Mouse (Mus musculus): Measurements from ENCODE around the gene AI182371. TPM values are rescaled to one million over a fixed set of nuclear protein-coding genes. Genes with fewer than 3 reads are reported as not detected.

Gene AI182371
- polyA plus RNA-seq, 1 experiment from 2014 or later, result 0.26 TPM

DNA sequence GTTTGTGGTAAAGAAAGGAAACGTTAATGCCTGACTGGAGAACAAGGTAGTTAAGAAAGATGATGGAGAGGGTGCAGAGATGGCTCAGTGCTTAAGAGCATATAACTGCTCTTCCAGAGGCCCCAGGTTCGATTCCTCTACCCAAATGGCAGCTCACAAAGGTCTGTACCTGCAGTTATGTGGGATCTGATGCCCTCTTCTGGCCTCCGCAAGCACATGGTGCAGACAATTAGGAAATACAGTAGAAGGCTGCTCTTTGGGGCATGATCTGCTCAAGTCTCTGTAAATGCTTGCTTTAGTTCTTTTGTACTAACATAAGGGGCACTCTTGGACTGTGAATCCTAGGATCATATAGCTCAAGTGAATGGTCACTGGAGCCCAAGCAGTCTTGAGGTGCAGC is 7.4 kb upstream of the AI182371 start:
- Histone ChIP-seq H3K4me1 (replicated peaks) (peaks cover 2% of the 10 kb centered on the region; the same call in 1 of the 2 replicates), H3K27me3 (no peaks in the 10 kb centered on the region), H3K4me2 (peak overlapping the region; percentile 69), H3K27ac (replicated peaks) (peak overlapping the region; percentile 87), H3K9ac (peak overlapping the region; percentile 73), H3K9me3 (no peaks in the 10 kb centered on the region), H3K4me3 (peak overlapping the region; percentile 75), H3K36me3 (no peaks in the 10 kb centered on the region)
- WGBS, result 32% methylated on average over 3 of the region's 3 CpGs
- peak; percentile 27 for ATAC-seq (ENCODE audit: low FRiP score, low read depth)

DNA sequence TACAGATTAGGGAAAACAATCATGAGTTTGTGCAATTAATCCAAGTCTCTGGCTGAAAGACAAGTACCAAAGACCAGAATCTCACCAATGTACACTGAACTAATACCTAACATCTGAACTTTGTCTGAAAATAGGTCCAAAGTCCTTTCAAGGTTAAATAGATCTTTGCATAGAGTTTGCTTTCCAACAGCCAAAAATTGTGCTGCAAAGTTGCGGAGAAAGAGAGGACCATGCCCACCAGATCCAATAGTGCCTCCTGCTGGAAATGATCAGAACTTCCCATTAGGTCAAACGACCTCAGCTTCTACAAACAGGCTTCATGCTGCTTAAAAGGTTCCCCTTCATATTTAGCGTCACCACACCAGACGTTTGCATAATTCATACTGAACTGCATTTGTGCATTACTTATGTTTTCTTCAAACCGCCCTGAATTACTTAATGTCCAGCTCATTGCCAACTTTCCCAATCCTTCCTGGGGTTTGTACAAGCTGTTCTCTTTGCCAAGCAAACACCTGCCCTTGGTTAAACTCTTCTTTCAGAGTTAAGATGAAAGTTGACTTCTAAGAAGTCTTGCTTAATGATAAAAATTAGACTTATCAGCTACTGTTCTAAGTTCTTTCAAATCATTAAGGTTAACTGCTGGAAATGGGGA is 6.8 kb upstream of the AI182371 start:
- Histone ChIP-seq H3K36me3 (no peaks in the 10 kb centered on the region), H3K27me3 (no peaks in the 10 kb centered on the region), H3K4me3 (no peak overlapping the region), H3K9me3 (no peaks in the 10 kb centered on the region), H3K4me2 (no peak overlapping the region), H3K9ac (no peak overlapping the region), H3K4me1 (replicated peaks) (peaks cover 2% of the 10 kb centered on the region; the same call in 1 of the 2 replicates), H3K27ac (replicated peaks) (no peak overlapping the region)
- WGBS, result 52% methylated on average over 5 of the region's 5 CpGs
- ATAC-seq (ENCODE audit: low FRiP score, low read depth), result no peak

DNA sequence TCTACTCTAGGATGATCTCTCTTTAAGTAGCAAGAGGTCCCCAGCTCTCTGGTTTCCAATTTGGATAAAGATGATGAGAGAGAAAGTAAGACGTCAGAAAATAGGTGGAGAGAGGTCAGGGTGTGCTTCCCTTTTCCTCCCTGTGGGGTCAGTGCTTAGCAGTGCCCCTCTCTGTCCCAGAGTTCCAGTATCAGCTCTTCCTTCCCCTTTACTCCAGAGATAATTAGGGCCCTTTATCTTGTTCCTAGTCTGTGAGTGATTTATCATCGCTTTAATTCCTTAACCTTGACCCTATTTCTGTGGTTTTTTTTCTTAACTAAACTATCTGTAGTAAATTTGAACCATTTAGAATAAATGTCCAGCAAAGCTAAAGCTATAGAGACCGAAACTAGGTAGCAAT is 3.5 kb upstream of the AI182371 start:
- no peak overlapping the region for H3K9ac ChIP-seq
- H3K9me3 ChIP-seq, result no peaks in the 10 kb centered on the region
- 58% methylated on average over 3 of the region's 3 CpGs for WGBS
- no peak for ATAC-seq (ENCODE audit: low FRiP score, low read depth)
- no peak overlapping the region for H3K27ac ChIP-seq (replicated peaks)
- H3K4me1 ChIP-seq (replicated peaks), result no peaks in the 10 kb centered on the region
- H3K36me3 ChIP-seq, result no peaks in the 10 kb centered on the region
- H3K27me3 ChIP-seq, result no peaks in the 10 kb centered on the region
- H3K4me2 ChIP-seq, result no peak overlapping the region
- no peak overlapping the region for H3K4me3 ChIP-seq

DNA sequence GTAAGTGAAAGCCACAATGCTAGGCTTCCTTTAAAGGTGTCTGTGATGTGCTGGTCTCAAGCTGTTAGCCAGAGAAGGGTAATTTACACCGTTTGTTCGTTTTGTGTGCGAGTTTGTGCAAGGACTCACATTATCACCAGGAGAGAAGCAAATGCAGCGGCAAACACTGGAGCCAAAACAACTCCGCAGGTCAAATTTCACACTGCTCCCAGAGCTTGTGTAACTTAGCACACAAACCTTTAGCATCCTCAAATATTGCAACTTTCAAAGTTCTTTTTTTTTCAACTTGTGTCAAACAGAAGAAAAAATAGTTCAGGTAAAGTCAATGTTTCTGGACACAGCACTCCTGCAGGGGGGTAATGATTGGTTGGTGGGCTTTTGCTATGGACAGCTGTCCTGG is 2.2 kb upstream of the AI182371 start:
- Histone ChIP-seq H3K27ac (replicated peaks) (no peak overlapping the region), H3K4me1 (replicated peaks) (no peaks in the 10 kb centered on the region), H3K9ac (no peak overlapping the region), H3K27me3 (no peaks in the 10 kb centered on the region), H3K36me3 (no peaks in the 10 kb centered on the region), H3K9me3 (no peaks in the 10 kb centered on the region), H3K4me2 (no peak overlapping the region), H3K4me3 (no peak overlapping the region)
- no peak for ATAC-seq (ENCODE audit: low FRiP score, low read depth)
- 79% methylated on average over 5 of the region's 5 CpGs for WGBS

DNA sequence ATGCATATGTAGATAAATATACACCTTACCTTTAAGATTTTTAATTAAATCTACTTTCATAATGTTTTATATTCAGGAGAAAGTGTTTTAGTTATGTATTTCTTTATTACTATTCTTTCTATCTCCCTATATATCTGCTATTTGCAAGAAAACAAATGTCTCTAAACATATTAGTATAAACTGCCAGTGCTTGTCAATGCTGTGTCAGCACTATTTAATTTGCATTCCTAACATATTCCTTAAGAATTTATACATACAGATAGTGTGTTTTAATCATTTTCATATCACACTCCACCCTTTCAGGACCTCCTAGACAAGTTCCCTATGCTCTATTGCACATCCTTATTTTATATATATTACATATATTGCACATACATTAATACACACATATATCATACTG is 1.4 kb upstream of the AI182371 start:
- Histone ChIP-seq H3K4me1 (replicated peaks) (no peaks in the 10 kb centered on the region), H3K4me3 (no peak overlapping the region), H3K27me3 (no peaks in the 10 kb centered on the region), H3K27ac (replicated peaks) (no peak overlapping the region), H3K36me3 (no peaks in the 10 kb centered on the region), H3K4me2 (no peak overlapping the region), H3K9me3 (no peaks in the 10 kb centered on the region), H3K9ac (no peak overlapping the region)
- ATAC-seq (ENCODE audit: low FRiP score, low read depth), result no peak

DNA sequence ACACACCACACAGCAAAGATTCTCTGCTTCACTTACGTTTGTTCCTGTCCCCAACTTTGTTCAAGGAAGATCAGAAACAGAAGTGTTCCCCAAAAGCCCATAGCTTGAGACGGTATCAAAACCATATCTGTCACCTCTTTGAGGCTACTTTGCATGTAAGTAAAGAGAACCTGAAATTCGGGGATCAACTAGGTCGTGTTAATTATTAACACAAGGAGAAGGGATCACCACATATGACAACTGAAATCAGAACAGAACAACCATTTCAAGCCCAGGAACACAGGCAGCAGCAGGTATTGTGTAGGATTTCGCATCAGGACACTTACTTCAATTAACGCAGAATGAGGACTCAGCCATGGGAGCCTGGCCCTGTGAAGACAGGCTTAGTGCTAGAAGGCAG is 814 bp downstream of the AI182371 start:
- Histone ChIP-seq H3K9me3 (no peaks in the 10 kb centered on the region), H3K36me3 (no peaks in the 10 kb centered on the region), H3K4me3 (no peak overlapping the region), H3K9ac (no peak overlapping the region), H3K27ac (replicated peaks) (no peak overlapping the region), H3K4me2 (no peak overlapping the region), H3K4me1 (replicated peaks) (no peaks in the 10 kb centered on the region), H3K27me3 (no peaks in the 10 kb centered on the region)
- no peak for ATAC-seq (ENCODE audit: low FRiP score, low read depth)
- WGBS, result 86% methylated on average over 6 of the region's 6 CpGs

DNA sequence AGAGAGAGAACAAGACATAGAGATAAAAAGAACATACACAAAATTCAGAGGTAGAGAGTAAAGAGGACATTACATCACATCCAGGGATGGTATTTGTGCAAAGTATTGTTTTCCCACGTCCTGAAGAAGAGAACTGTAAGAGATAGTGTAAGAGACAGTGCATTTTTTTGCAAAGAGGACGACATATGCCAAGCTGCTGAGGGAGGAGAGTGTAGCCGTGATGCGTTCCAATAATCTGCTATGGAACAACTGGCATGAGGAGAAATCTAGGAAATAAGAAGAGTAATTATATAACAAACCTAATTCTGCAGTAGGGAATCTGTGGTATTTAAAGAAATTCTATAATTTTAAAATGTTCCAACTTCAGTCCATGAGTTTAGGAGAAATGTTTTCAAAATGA is 13.9 kb downstream of the AI182371 start:
- no peak for ATAC-seq (ENCODE audit: low FRiP score, low read depth)
- Histone ChIP-seq H3K4me2 (no peak overlapping the region), H3K9ac (no peak overlapping the region), H3K4me1 (replicated peaks) (no peaks in the 10 kb centered on the region), H3K27ac (replicated peaks) (no peak overlapping the region), H3K4me3 (no peak overlapping the region), H3K9me3 (no peaks in the 10 kb centered on the region), H3K27me3 (no peaks in the 10 kb centered on the region), H3K36me3 (no peaks in the 10 kb centered on the region)
- 82% methylated on average over 4 of the region's 4 CpGs for WGBS

DNA sequence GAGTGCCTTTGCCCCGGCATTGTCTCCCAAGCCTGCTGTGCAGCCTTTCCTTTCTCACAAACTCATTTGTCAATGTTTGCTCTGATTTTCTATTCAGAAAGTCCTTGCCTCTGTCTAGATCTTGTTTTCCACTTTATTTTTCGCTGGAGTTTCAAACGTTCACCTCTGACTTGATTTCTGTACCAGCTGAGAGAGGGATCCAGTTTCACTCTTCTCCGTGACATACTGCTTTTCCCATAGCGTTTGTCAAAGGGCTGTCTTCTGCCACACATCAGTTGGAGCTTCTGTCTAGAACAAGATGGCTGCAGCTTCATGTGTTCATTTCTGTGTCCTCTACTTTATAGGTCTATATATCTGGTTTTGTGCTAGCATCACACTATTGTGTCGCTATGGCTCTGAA is 22.2 kb downstream of the AI182371 start:
- Histone ChIP-seq H3K4me3 (no peak overlapping the region), H3K4me2 (no peak overlapping the region), H3K9me3 (no peaks in the 10 kb centered on the region), H3K27me3 (no peaks in the 10 kb centered on the region), H3K36me3 (no peaks in the 10 kb centered on the region), H3K9ac (no peak overlapping the region), H3K4me1 (replicated peaks) (no peaks in the 10 kb centered on the region), H3K27ac (replicated peaks) (no peak overlapping the region)
- WGBS, result 61% methylated on average over 6 of the region's 6 CpGs
- no peak for ATAC-seq (ENCODE audit: low FRiP score, low read depth)

DNA sequence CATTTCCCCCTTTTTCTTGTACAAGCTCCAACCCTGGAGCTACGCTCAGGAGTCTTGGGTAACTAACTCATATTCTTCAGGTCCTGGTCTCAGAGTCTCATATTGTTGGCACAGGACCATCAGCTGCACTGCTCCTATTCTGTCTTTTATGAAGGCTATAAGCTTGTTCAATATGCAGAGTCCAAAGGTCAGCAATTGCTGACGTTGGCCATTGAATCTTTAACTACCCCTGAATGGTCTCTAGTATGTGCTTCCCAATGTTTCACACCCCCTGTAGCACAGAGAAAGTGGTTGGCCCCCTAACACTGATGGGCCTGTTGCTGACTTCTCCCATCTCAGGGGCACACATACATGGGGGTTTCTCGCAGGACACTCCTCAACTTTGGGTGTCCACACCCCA is 27.0 kb downstream of the AI182371 start:
- H3K36me3 ChIP-seq, result no peaks in the 10 kb centered on the region
- no peaks in the 10 kb centered on the region for H3K4me1 ChIP-seq (replicated peaks)
- 92% methylated on average over 3 of the region's 3 CpGs for WGBS
- no peak overlapping the region for H3K4me3 ChIP-seq
- no peak overlapping the region for H3K4me2 ChIP-seq
- H3K9ac ChIP-seq, result no peak overlapping the region
- no peaks in the 10 kb centered on the region for H3K9me3 ChIP-seq
- ATAC-seq (ENCODE audit: low FRiP score, low read depth), result no peak
- H3K27me3 ChIP-seq, result no peaks in the 10 kb centered on the region
- H3K27ac ChIP-seq (replicated peaks), result no peak overlapping the region

DNA sequence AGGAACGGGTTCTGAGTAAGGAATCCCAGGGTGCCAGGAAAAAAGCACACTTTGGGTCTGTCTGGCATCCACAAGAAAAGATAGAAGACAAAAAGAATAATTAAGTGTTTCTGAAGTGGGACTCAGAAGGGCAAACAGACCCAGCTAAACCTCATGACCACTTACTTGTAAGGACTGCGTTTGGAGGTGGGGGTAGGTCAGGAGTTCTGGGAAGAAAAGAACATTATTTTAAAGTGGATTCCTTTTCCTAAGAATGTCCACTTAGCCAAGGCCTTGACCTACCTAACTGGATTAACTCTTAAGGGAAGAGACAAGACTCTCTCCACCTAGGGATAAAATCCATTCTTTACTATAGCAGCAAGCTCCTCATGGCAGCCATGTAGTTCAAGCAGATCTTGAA is 28.8 kb downstream of the AI182371 start:
- Histone ChIP-seq H3K4me1 (replicated peaks) (no peaks in the 10 kb centered on the region), H3K27me3 (no peaks in the 10 kb centered on the region), H3K9me3 (no peaks in the 10 kb centered on the region), H3K9ac (no peak overlapping the region), H3K4me3 (no peak overlapping the region), H3K27ac (replicated peaks) (no peak overlapping the region), H3K4me2 (no peak overlapping the region), H3K36me3 (no peaks in the 10 kb centered on the region)
- no peak for ATAC-seq (ENCODE audit: low FRiP score, low read depth)
- WGBS, result 66% methylated on average over 2 of the region's 2 CpGs

DNA sequence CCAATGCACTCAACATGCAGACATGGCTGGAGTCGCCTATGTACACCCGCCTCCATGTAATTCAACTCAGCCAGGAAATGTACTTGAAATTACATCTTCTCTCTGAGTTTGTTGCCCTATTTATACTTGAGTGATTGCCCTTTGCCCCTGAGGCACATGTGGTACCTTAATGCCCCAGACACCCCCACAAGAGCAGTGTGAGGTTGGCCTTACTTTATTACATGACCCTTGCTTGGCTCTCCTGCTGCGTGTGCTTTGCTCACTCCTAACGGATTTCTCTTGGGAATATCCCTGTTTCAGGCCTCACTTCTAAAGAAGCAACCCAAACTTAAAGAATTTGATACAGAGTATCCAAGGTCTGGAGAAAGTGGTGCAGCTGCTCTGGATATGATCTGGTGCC is 31.1 kb downstream of the AI182371 start:
- ATAC-seq (ENCODE audit: low FRiP score, low read depth), result no peak
- Histone ChIP-seq H3K36me3 (no peaks in the 10 kb centered on the region), H3K4me1 (replicated peaks) (no peaks in the 10 kb centered on the region), H3K4me2 (no peak overlapping the region), H3K27ac (replicated peaks) (no peak overlapping the region), H3K27me3 (no peaks in the 10 kb centered on the region), H3K9me3 (no peaks in the 10 kb centered on the region), H3K9ac (no peak overlapping the region), H3K4me3 (no peak overlapping the region)
- 88% methylated on average over 4 of the region's 4 CpGs for WGBS

DNA sequence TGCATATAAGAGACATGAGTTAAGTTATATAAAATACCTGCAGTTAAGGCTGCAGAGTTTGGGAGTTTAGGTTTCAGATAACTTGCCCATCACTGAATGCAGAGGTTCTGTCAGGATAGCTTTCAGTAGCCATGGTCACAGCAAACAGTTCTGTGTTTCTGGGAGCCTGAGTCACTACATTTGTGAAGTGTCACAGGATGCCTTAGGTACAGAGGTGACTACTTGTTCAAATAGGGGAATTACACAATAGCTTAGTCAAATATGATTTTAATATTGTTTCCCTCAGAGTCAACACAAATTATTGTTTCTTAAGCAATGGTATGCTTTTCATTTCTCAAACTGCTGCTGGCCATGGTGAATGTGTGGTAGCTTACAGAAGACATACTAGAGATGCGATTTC is 32.2 kb downstream of the AI182371 start:
- H3K9me3 ChIP-seq, result no peaks in the 10 kb centered on the region
- H3K36me3 ChIP-seq, result no peaks in the 10 kb centered on the region
- no peak for ATAC-seq (ENCODE audit: low FRiP score, low read depth)
- H3K4me1 ChIP-seq (replicated peaks), result no peaks in the 10 kb centered on the region
- H3K9ac ChIP-seq, result no peak overlapping the region
- 98% methylated on average over 1 of the region's 1 CpGs for WGBS
- no peak overlapping the region for H3K4me3 ChIP-seq
- H3K27ac ChIP-seq (replicated peaks), result no peak overlapping the region
- no peak overlapping the region for H3K4me2 ChIP-seq
- no peaks in the 10 kb centered on the region for H3K27me3 ChIP-seq

DNA sequence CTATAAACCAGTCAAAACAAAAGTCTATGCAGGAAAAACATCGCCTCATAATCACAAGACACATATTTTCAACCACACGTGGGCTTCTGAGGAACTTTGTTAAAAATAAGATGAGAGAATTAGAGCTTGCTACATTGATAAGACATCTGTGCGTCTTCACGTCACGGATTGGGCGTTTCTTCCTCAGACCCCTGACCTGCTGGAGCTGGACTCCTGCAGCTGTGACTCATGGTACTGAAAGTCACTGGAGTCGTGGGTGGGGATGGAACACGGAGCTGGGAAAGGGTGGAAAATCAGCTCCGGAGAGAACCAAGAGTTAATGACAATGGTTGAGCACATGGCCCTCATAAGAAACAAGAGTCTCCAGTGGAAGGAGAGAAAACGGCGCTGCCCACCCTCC is 34.2 kb downstream of the AI182371 start:
- no peaks in the 10 kb centered on the region for H3K36me3 ChIP-seq
- H3K4me3 ChIP-seq, result no peak overlapping the region
- 93% methylated on average over 11 of the region's 11 CpGs for WGBS
- H3K4me1 ChIP-seq (replicated peaks), result no peaks in the 10 kb centered on the region
- no peak overlapping the region for H3K9ac ChIP-seq
- no peak overlapping the region for H3K4me2 ChIP-seq
- no peak overlapping the region for H3K27ac ChIP-seq (replicated peaks)
- H3K9me3 ChIP-seq, result no peaks in the 10 kb centered on the region
- no peaks in the 10 kb centered on the region for H3K27me3 ChIP-seq
- ATAC-seq (ENCODE audit: low FRiP score, low read depth), result no peak

Measured in hindbrain, embryonic 15.5 days (tissue).